7 mouse cellular contexts compared by ENCODE assay signal in genomic region chr19:36057231-36057811, GRCm38 (mm10). TPM values are rescaled to one million over a fixed set of nuclear protein-coding genes. Genes with fewer than 3 reads are reported as not detected.
DNase-seq lines count a peak whose midpoint lies in the region; TF ChIP-seq lines count a peak whose summit lies in the region.

Gene Htr7, minus strand, starts transcription at chr19:36057507.

- peak; percentile 1 to 5 for DNase-seq in B cell, adult 2 months
- peak; percentile 37 for DNase-seq in Muller cell, postnatal 12 days (ENCODE audit: inconsistent ontology term)
- DNase-seq in forebrain, embryonic 10.5 days (ENCODE audit: extremely low spot score, low spot score) = peak; percentile 47
- peak; percentile 16 to 18 for DNase-seq in heart, postnatal 36 days
- DNase-seq in left cerebral cortex, postnatal 10 days (ENCODE audit: extremely low spot score in 1 of 2, low spot score in 2 of 2) = peak in 1 of 2 experiments; percentile 47
- peak; percentile 74 for DNase-seq in midbrain, embryonic 10.5 days (ENCODE audit: low spot score)

- peaks cover 56% of the 10 kb centered on the region for H3K27me3 ChIP-seq in forebrain, embryonic 10.5 days (ENCODE audit: poor library complexity, severe bottlenecking)
- peaks cover 54% of the 10 kb centered on the region for H3K27me3 ChIP-seq in midbrain, embryonic 10.5 days (ENCODE audit: low read depth, poor library complexity, severe bottlenecking)
- H3K27me3 ChIP-seq in small intestine, adult 2 months (ENCODE audit: control insufficient read depth, insufficient read depth, low read length) = peaks cover 10% of the 10 kb centered on the region

- no peaks in the 10 kb centered on the region for H3K36me3 ChIP-seq in forebrain, embryonic 10.5 days (replicated peaks)
- no peaks in the 10 kb centered on the region for H3K36me3 ChIP-seq in midbrain, embryonic 10.5 days
- H3K36me3 ChIP-seq in small intestine, adult 2 months (ENCODE audit: control insufficient read depth, insufficient read depth, low read length) = no peaks in the 10 kb centered on the region

- peak within 1 kb of the TSS; percentile 63; the same call in 1 of the 2 replicates for H3K27ac ChIP-seq in forebrain, embryonic 10.5 days
- peak within 1 kb of the TSS; percentile 77 for H3K27ac ChIP-seq in midbrain, embryonic 10.5 days (replicated peaks)
- no peak within 1 kb of the TSS for H3K27ac ChIP-seq in small intestine, adult 2 months (ENCODE audit: insufficient read depth, low read depth, low read length)

- TF ChIP-seq CTCF in small intestine, adult 2 months (IDR thresholded peaks at IDR 0.05; ENCODE audit: extremely low read depth, insufficient read length, insufficient replicate concordance, low read depth, low read length) = no peak

- intact Hi-C loops in heart, postnatal 36 days (cut with DNase I) = no loop called here
- intact Hi-C loops in left cerebral cortex, postnatal 10 days (cut with DNase I) = loop anchor here (5.0 kb wide), 1 partner anchor 560 kb away; no protein-coding TSS in a partner anchor

- peaks cover 12% of the 10 kb centered on the region for H3K4me1 ChIP-seq in forebrain, embryonic 10.5 days
- H3K4me1 ChIP-seq in midbrain, embryonic 10.5 days = peaks cover 11% of the 10 kb centered on the region
- H3K4me1 ChIP-seq in small intestine, adult 2 months (ENCODE audit: control insufficient read depth, insufficient read depth, insufficient read length, low read length) = peaks cover 6% of the 10 kb centered on the region; the same call in 1 of the 2 replicates

- peak within 1 kb of the TSS; percentile 67 for H3K4me3 ChIP-seq in forebrain, embryonic 10.5 days
- H3K4me3 ChIP-seq in midbrain, embryonic 10.5 days = peak within 1 kb of the TSS; percentile 68
- peak within 1 kb of the TSS; percentile 37 for H3K4me3 ChIP-seq in small intestine, adult 2 months (ENCODE audit: low read depth, low read length)

- TF ChIP-seq POLR2A in small intestine, adult 2 months (IDR thresholded peaks at IDR 0.05; ENCODE audit: low read depth, low read length) = no peak

- H3K9me3 ChIP-seq in forebrain, embryonic 10.5 days = no peaks in the 10 kb centered on the region
- H3K9me3 ChIP-seq in midbrain, embryonic 10.5 days (replicated peaks) = no peaks in the 10 kb centered on the region

- 3% methylated on average over 79 of the region's 86 CpGs for WGBS in forebrain, embryonic 10.5 days
- WGBS in midbrain, embryonic 10.5 days = 5% methylated on average over 81 of the region's 86 CpGs
- WGBS in small intestine, adult 2 months = 7% methylated on average over 84 of the region's 86 CpGs

RNA-seq across cellular contexts. Expression of gene Htr7, which starts in this region (rescaled TPM):
- 0.06 TPM in 1 of 2 replicates, not detected in the other for polyA plus RNA-seq in forebrain, embryonic 10.5 days (2016; fragmentation: Nextera tagmentation; extraction: Ambion mirVana)
- under 1 TPM; 0.42 to 0.49 TPM for total RNA-seq in heart, postnatal 36 days (2021)
- 10 to 100 TPM; 14.1 to 16.0 TPM for total RNA-seq in left cerebral cortex, postnatal 10 days (2021)
- 0.32 and 0.36 TPM in 2 replicates for polyA plus RNA-seq in midbrain, embryonic 10.5 days (2016; fragmentation: Nextera tagmentation; extraction: Ambion mirVana)
- polyA plus RNA-seq in small intestine, adult 2 months (2012; rRNA removed) = 0.15 and 0.46 TPM in 2 replicates

Comparison
In these comparisons a context has a peak if more than half of its experiments do, and no peak if none do; other contexts are left out.
1. RNA of gene Htr7 (total RNA-seq): 14.1 to 16.0 TPM in left cerebral cortex, postnatal 10 days; 0.42 to 0.49 TPM in heart, postnatal 36 days; every median in the first group is over 10 times any median in the second.
2. Peak in DNase-seq, H3K4me3 ChIP-seq and H3K27ac ChIP-seq in forebrain, embryonic 10.5 days; RNA of the gene not detected or under 1 TPM.
3. Peak in DNase-seq in heart, postnatal 36 days; RNA of the gene not detected or under 1 TPM.
4. Peak in DNase-seq, H3K4me3 ChIP-seq and H3K27ac ChIP-seq in midbrain, embryonic 10.5 days; RNA of the gene not detected or under 1 TPM.
5. Peak in every context shown above with its lines, with median percentiles within 50 percentile points of each other: H3K4me3 ChIP-seq.